Mouse (Mus musculus): ENCODE measurements around the gene Xaf1. TPM values are rescaled to one million over a fixed set of nuclear protein-coding genes. Genes with fewer than 3 reads are reported as not detected.

Xaf1 gene
- total RNA-seq, 2 experiments from 2014 or later: 6.2 to 6.6 TPM

- DNase-seq (ENCODE audit: low spot score in 2 of 2): no peak
- intact Hi-C loops (cut with DNase I): no loop called here
These were observed 50.8 kb downstream of the Xaf1 start for GRCm38 (mm10) chr11:72352272-72352671.

GRCm38 (mm10) chr11:72353186-72353585 lies 51.8 kb downstream of the Xaf1 start:
- no peak for DNase-seq (ENCODE audit: low spot score in 2 of 2)
- intact Hi-C loops (cut with DNase I): no loop called here

GRCm38 (mm10) chr11:72354971-72355728 lies 53.7 kb downstream of the Xaf1 start:
- intact Hi-C loops (cut with DNase I): loop anchor here (2.0 kb wide), 1 partner anchor 74 kb away; no protein-coding TSS in a partner anchor
- peak; percentile 32 to 49 for DNase-seq (ENCODE audit: low spot score in 2 of 2)

- DNase-seq (ENCODE audit: low spot score in 2 of 2): peak; percentile 59 to 72
- intact Hi-C loops (cut with DNase I): no loop called here
These were observed 60.2 kb downstream of the Xaf1 start for GRCm38 (mm10) chr11:72361385-72362346.

- no peak for DNase-seq (ENCODE audit: low spot score in 2 of 2)
- intact Hi-C loops (cut with DNase I): no loop called here
These were observed 60.9 kb downstream of the Xaf1 start, which contains the start of gene Tekt1 for GRCm38 (mm10) chr11:72362347-72362741. Tekt1 (minus strand) TSS chr11:72362442.

Other genes with a start within 250 kb of the Xaf1 start
- gene Pitpnm3, start 165.9 kb upstream of the Xaf1 start, total RNA-seq (2021): 10 to 100 TPM; 74.9 to 83.2 TPM
- 10 to 100 TPM in 1 of 2 experiments, 1 to 10 TPM in 1; 9.1 to 15.4 TPM for gene Gm43951, start 94.8 kb upstream of the Xaf1 start, total RNA-seq (2021)
- 10 to 100 TPM; 26.1 to 39.9 TPM for gene 4933427D14Rik, start 94.2 kb upstream of the Xaf1 start, total RNA-seq (2021)
- 10 to 100 TPM; 31.0 to 31.3 TPM for gene Txndc17, start 94.1 kb upstream of the Xaf1 start, total RNA-seq (2021)
- gene Med31, start 86.0 kb upstream of the Xaf1 start, total RNA-seq (2021): 10 to 100 TPM; 15.5 to 16.7 TPM
- 10 to 100 TPM; 14.2 to 21.9 TPM for gene Slc13a5, start 34.4 kb upstream of the Xaf1 start, total RNA-seq (2021)
- not detected for gene Fbxo39, start 12.8 kb downstream of the Xaf1 start, total RNA-seq (2021)
- 1 to 10 TPM; 2.2 to 2.9 TPM for gene Tekt1, start 60.8 kb downstream of the Xaf1 start, total RNA-seq (2021)
- gene Smtnl2, start 110.1 kb downstream of the Xaf1 start, total RNA-seq (2021): 1 to 10 TPM in 1 of 2 experiments, under 1 TPM in 1; 0.68 to 1.5 TPM
- under 1 TPM in 1 of 2 experiments, not detected in 1; 0.29 TPM for gene Ggt6, start 133.9 kb downstream of the Xaf1 start, total RNA-seq (2021)
- gene Mybbp1a, start 139.7 kb downstream of the Xaf1 start, total RNA-seq (2021): 10 to 100 TPM; 42.8 to 50.2 TPM
- 10 to 100 TPM; 53.6 to 69.9 TPM for gene Spns2, start 188.3 kb downstream of the Xaf1 start, total RNA-seq (2021)
- gene Spns3, start 248.9 kb downstream of the Xaf1 start, total RNA-seq (2021): under 1 TPM; 0.17 to 0.57 TPM

Data from left cerebral cortex, postnatal 36 days (tissue).